Mouse (Mus musculus): ENCODE measurements around the gene Slc35f6. TPM values are rescaled to one million over a fixed set of nuclear protein-coding genes. Genes with fewer than 3 reads are reported as not detected.

Gene Slc35f6
- polyA plus RNA-seq (2015; fragmentation: Nextera tagmentation; extraction: Ambion mirVana), result 35.1 TPM in 2 replicates

DNA sequence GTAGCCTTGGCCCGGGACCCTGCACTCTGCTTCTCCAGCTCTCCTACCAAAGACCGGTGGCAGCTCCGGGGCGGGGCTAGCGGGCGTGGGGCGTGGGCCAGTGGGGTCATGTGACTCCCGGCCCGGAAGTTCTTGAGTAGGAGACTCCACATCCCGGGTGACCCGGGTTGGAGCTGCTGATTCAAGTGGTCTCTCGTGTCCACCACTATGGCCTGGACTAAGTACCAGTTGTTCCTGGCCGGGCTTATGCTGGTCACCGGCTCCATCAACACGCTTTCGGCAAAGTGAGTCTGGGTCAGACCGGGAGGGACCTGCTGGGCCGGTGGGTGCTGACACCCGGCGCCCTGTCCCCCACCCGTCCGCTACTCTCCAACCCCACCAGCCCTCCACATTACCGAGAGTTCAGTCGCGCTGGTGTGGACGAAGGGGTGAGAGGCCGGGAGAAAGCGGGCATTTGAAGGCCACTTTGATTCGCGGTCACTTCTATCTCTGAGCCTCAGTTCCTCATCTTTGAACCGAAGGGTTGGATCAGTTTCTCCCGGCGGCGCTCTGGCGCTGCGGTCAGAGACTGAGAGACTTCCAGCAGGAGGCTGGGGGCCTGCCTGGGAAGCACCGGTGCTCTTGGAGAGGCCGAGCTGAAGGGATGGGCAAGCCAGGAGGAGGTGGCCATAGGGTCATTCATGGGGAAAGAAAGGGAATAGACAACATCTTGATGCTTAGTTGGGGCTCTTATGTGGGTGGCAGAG, at the start of gene Slc35f6:
Slc35f6 (plus strand) TSS at position 119 of the 746 bp plus-strand sequence.
- WGBS, result under 1% methylated on average over 38 of the region's 38 CpGs
- H3K36me3 ChIP-seq, result no peaks in the 10 kb centered on the region
- peak within 1 kb of the TSS; percentile 73 for H3K27ac ChIP-seq (replicated peaks)
- peak within 1 kb of the TSS; percentile 73 for H3K9ac ChIP-seq
- H3K27me3 ChIP-seq, result no peaks in the 10 kb centered on the region
- no peaks in the 10 kb centered on the region for H3K9me3 ChIP-seq
- H3K4me1 ChIP-seq (replicated peaks), result peaks cover 25% of the 10 kb centered on the region
- peak within 1 kb of the TSS; percentile 96 for H3K4me2 ChIP-seq
- peak within 1 kb of the TSS; percentile 59 for H3K4me3 ChIP-seq
- peak; percentile 95 for ATAC-seq (ENCODE audit: low FRiP score, low read depth)

DNA sequence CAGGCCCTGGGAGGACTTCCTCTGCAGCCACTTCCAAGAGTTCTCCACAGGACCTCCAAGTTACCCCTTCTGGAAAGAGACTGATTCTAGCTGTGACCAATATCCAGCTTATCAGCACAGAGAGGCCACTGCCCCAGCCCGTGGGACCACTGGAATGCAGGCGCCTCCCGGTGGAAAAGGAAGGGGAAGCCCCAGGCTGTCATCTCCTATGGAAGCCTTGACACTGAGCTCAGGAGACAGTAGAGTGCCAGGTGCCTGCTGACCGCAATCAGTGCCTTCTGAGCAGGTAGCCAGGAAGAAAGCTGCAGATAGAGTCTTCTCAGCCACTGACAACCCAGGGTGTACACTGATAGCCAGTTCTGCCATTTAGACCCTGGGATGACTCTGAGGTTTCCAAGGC, 46.3 kb upstream of the Slc35f6 start:
- H3K27me3 ChIP-seq, result no peaks in the 10 kb centered on the region
- no peak overlapping the region for H3K4me3 ChIP-seq
- H3K9ac ChIP-seq, result no peak overlapping the region
- 0 out of 2 replicates have a peak, but pooled peaks cover 5% of the 10 kb centered on the region for H3K4me1 ChIP-seq (replicated peaks)
- no peak overlapping the region for H3K4me2 ChIP-seq
- WGBS, result 34% methylated on average over 4 of the region's 4 CpGs
- H3K27ac ChIP-seq (replicated peaks), result no peak overlapping the region
- H3K9me3 ChIP-seq, result no peaks in the 10 kb centered on the region
- no peaks in the 10 kb centered on the region for H3K36me3 ChIP-seq
- no peak for ATAC-seq (ENCODE audit: low FRiP score, low read depth)

DNA sequence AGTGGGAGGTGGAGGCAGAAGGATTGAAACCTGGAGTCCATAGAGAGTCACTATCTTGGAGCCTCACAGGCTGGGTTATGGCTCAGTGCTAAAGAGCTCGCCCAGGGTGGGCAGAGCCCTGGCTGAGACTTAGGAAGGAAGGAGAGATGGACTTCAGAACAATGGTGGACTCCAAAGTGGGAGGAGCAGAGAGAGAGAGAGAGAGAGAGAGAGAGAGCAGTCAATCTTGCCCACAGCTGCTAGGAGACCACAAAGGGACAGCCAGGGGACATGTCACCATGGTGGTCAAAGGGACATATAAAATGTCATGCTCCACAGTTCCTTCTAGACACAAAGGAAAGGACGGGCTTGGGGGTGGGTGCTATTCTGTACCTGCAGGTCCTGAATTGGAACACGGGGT, 44.5 kb upstream of the Slc35f6 start:
- Histone ChIP-seq H3K36me3 (no peaks in the 10 kb centered on the region), H3K9me3 (no peaks in the 10 kb centered on the region), H3K27me3 (no peaks in the 10 kb centered on the region), H3K9ac (no peak overlapping the region), H3K4me3 (no peak overlapping the region), H3K4me1 (replicated peaks) (0 out of 2 replicates have a peak, but pooled peaks cover 5% of the 10 kb centered on the region), H3K27ac (replicated peaks) (no peak overlapping the region), H3K4me2 (no peak overlapping the region)
- ATAC-seq (ENCODE audit: low FRiP score, low read depth), result no peak
- 60% methylated on average over 3 of the region's 3 CpGs for WGBS

DNA sequence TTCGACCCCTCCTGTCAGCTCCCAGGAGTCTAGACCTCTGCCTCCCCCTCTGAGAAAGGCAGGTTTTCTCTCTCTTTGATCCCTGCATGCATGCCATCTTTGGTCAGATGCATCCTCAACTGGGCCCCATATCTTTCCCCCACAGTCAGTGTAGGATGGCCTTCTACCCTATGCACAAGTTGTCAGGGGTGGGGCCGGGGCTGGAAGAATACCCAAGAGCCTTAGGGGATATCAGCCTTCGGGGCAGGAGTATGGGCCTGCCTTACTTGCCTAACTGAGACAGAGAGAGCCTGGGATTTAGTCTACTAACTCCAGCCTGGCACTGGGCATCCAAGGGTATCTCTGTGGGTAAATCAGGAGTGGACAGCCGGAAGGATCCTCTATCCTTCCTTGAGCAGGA, 43.8 kb upstream of the Slc35f6 start:
- H3K4me3 ChIP-seq, result no peak overlapping the region
- ATAC-seq (ENCODE audit: low FRiP score, low read depth), result no peak
- 79% methylated on average over 4 of the region's 4 CpGs for WGBS

DNA sequence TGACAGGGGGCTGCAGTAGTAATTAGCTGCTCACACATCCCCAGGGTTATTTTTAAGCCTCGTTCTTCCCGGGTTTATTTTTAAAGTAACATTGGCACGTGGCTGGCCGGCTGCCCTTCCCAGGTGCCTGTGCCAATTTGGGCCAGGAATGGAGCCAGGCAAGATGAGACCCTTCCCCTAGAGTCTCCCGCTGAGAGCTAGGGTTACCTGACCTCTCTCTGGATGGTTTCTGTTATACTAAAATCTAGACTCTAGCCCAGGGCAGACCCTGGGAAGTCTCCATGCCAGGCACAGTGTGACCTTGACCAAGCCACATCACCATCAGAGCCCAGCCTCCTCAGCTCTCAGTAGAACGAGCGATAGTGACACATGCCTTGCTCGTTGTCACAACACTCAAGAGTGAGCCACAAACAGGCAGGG, 43.0 kb upstream of the Slc35f6 start:
- 72% methylated on average over 8 of the region's 8 CpGs for WGBS
- no peaks in the 10 kb centered on the region for H3K36me3 ChIP-seq
- H3K9me3 ChIP-seq, result no peaks in the 10 kb centered on the region
- H3K27ac ChIP-seq (replicated peaks), result no peak overlapping the region
- H3K4me3 ChIP-seq, result no peak overlapping the region
- no peak overlapping the region for H3K4me2 ChIP-seq
- no peak for ATAC-seq (ENCODE audit: low FRiP score, low read depth)
- H3K27me3 ChIP-seq, result no peaks in the 10 kb centered on the region
- H3K4me1 ChIP-seq (replicated peaks), result 0 out of 2 replicates have a peak, but pooled peaks cover 5% of the 10 kb centered on the region
- no peak overlapping the region for H3K9ac ChIP-seq

More for the DNA sequence above, 43.8 kb upstream of the Slc35f6 start:
- Histone ChIP-seq H3K4me2 (no peak overlapping the region), H3K9me3 (no peaks in the 10 kb centered on the region), H3K9ac (no peak overlapping the region), H3K27me3 (no peaks in the 10 kb centered on the region), H3K36me3 (no peaks in the 10 kb centered on the region), H3K27ac (replicated peaks) (no peak overlapping the region), H3K4me1 (replicated peaks) (0 out of 2 replicates have a peak, but pooled peaks cover 5% of the 10 kb centered on the region)

DNA sequence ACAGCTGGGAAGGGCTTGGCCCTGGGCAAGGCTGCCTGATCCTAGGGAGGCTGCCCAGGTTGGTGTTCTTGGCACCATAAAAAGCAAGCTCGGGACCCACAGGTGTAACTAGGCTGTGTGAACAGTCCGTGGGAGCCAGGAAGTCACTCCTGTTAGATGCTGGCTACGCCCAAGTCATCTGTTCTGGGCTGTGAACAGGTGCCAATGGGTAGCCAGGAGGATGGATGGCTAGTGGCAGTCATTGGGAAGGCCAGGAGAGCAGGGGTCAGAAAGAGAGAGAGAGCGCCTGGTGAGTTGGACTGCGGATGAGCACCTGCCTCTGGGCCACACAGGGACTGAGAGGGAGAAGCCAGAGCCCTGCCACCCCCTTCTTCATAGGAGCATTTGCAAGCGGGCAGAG, 42.1 kb upstream of the Slc35f6 start:
- WGBS, result 82% methylated on average over 6 of the region's 6 CpGs
- Histone ChIP-seq H3K27me3 (no peaks in the 10 kb centered on the region), H3K4me3 (no peak overlapping the region), H3K27ac (replicated peaks) (no peak overlapping the region), H3K36me3 (no peaks in the 10 kb centered on the region), H3K4me1 (replicated peaks) (0 out of 2 replicates have a peak, but pooled peaks cover 5% of the 10 kb centered on the region), H3K9me3 (no peaks in the 10 kb centered on the region), H3K4me2 (no peak overlapping the region), H3K9ac (no peak overlapping the region)
- ATAC-seq (ENCODE audit: low FRiP score, low read depth), result no peak

DNA sequence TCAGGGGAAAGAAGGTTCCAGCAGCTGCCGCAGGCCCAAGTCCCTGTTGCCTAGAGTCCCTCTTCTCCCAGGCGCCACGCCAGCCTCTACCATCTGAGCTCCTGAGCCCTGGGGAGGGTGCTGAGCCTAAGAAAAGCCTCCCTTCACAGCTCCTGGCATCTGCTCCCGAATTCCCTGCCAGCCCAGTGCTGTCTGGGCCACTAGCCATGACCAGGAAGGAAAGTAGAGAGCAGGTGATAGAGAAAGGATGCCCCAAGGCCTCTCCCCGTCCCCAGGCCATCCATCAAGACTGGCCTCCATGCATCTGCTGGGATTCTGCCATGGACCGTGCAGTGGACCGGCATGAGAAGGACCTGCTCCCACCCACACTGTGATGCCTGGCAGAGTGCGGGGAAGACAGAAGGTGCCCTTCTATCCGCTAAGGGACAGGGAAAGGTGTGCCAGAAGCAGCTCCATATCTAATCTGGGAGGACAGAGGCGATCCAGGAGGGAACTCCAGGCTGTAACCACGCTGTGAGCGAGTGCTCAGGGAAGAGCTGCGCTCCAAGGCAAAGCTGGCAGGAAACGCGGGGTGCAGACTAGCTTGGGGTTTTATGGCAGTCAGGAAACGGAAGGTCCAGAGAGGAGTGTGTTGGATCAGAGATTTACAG, 41.2 kb upstream of the Slc35f6 start:
- no peak overlapping the region for H3K4me2 ChIP-seq
- no peak overlapping the region for H3K4me3 ChIP-seq
- H3K4me1 ChIP-seq (replicated peaks), result 0 out of 2 replicates have a peak, but pooled peaks cover 5% of the 10 kb centered on the region
- WGBS, result 55% methylated on average over 16 of the region's 16 CpGs
- peak; percentile 79 for ATAC-seq (ENCODE audit: low FRiP score, low read depth)
- no peaks in the 10 kb centered on the region for H3K36me3 ChIP-seq
- H3K9me3 ChIP-seq, result no peaks in the 10 kb centered on the region
- no peak overlapping the region for H3K9ac ChIP-seq
- no peak overlapping the region for H3K27ac ChIP-seq (replicated peaks)
- H3K27me3 ChIP-seq, result no peaks in the 10 kb centered on the region

DNA sequence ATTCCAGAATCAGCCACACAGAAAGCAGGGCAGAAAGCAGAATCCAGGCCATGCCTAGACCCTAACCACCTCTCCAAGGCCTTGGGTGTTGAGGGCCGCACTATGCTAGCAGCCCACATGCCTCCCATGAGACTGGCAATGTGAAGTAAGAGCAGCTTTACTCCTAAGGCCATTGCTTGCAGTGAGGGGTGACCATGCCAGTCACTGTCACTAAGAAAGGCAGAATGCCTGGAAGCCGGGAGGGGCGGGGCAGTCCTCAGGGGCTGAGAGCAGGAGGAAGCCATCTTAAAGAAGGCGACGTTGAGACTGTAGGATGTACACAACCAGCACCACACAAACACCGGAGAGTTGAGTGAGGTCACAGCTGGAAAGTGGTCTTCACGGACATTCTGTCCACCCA, 38.6 kb upstream of the Slc35f6 start:
- Histone ChIP-seq H3K4me2 (no peak overlapping the region), H3K9ac (no peak overlapping the region), H3K27ac (replicated peaks) (no peak overlapping the region), H3K4me3 (no peak overlapping the region), H3K36me3 (no peaks in the 10 kb centered on the region), H3K4me1 (replicated peaks) (peaks cover 6% of the 10 kb centered on the region; the same call in 1 of the 2 replicates), H3K27me3 (no peaks in the 10 kb centered on the region), H3K9me3 (no peaks in the 10 kb centered on the region)
- 89% methylated on average over 7 of the region's 7 CpGs for WGBS
- no peak for ATAC-seq (ENCODE audit: low FRiP score, low read depth)

DNA sequence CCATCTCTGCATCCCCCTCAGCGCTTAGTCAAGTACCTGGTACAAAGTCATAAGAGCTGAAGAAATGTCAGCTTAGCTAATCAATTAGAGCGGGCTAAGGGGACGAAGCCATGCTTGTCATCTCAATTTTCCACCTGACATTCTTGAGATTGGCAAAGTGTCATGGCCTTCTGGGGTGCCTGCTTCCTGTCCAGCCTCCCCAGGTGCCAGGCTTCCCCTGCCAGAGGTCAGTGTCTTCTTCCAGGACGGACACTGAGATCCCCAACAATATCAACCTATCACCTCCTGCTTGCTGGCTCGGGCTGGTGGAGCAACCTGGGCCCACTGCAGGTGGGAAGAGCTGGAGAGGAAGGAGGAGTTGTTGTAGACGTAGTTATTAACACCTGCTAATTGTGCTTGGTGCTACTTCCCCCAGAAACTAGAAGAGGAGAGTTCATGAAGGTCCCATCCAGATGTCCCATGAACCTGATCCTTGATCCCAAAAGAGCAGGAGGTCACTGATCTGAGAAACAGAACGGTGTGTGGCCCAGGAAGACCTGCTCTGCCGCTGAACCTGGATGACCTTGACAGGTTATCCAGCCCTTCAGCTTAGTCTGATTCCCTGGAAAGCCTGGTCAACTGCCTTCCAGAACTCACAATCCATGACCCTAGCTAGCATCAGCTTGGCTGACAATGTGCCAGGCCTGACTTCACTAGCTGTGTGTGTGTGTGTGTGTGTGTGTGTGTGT, 37.7 kb upstream of the Slc35f6 start:
- peaks cover 11% of the 10 kb centered on the region; the same call in 1 of the 2 replicates for H3K4me1 ChIP-seq (replicated peaks)
- ATAC-seq (ENCODE audit: low FRiP score, low read depth), result no peak
- no peak overlapping the region for H3K4me2 ChIP-seq
- H3K27me3 ChIP-seq, result no peaks in the 10 kb centered on the region
- no peak overlapping the region for H3K9ac ChIP-seq
- no peak overlapping the region for H3K4me3 ChIP-seq
- no peaks in the 10 kb centered on the region for H3K9me3 ChIP-seq
- no peak overlapping the region for H3K27ac ChIP-seq (replicated peaks)
- no peaks in the 10 kb centered on the region for H3K36me3 ChIP-seq
- WGBS, result 85% methylated on average over 8 of the region's 8 CpGs

DNA sequence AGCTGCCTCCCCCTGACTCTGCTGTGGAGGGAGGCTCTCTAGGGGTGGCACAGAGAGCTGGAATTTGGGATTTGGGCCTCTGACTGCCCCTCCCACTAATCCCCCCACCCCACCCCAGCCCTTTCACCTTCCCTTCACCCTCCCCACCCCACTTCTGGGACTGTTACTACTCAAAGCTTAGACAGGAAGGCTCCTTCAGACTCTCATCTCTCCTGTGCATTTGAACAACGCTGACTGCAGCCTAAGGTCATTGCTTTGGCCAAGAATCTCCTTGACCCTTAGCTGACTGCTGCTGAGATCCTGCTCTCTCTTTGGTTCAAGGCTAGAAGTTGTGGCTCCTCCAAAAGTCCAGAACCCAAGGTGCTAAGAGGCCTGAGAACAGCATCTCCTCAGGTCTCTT, 36.6 kb upstream of the Slc35f6 start:
- no peaks in the 10 kb centered on the region for H3K9me3 ChIP-seq
- H3K27me3 ChIP-seq, result no peaks in the 10 kb centered on the region
- no peak for ATAC-seq (ENCODE audit: low FRiP score, low read depth)
- no peak overlapping the region for H3K4me3 ChIP-seq
- no peak overlapping the region for H3K27ac ChIP-seq (replicated peaks)
- no peak overlapping the region for H3K9ac ChIP-seq
- no peaks in the 10 kb centered on the region for H3K36me3 ChIP-seq
- 77% methylated on average over 1 of the region's 1 CpGs for WGBS
- H3K4me2 ChIP-seq, result no peak overlapping the region
- H3K4me1 ChIP-seq (replicated peaks), result peaks cover 9% of the 10 kb centered on the region; the same call in 1 of the 2 replicates

DNA sequence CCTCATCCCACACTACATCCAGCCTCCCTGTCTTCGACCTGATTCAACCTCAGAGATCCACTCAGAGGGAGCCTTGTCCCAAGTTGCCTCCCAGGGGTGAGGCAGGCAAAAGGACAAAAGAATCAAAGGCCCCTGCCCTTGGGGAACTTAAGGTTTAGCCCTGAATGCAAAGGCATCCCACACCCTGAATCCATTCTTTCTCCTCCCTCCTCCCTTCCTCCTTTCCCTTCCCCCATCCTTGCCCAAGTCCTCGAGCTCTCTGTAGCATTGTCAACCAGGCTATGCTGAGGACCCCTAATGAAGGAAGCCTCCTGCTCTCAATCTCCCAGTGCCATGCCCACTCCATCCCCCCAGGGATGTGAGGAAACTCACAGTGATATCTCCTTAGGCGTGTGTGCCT, 36.0 kb upstream of the Slc35f6 start:
- Histone ChIP-seq H3K4me3 (no peak overlapping the region), H3K27ac (replicated peaks) (no peak overlapping the region), H3K27me3 (no peaks in the 10 kb centered on the region), H3K9me3 (no peaks in the 10 kb centered on the region), H3K36me3 (no peaks in the 10 kb centered on the region), H3K4me2 (no peak overlapping the region), H3K9ac (no peak overlapping the region), H3K4me1 (replicated peaks) (peaks cover 6% of the 10 kb centered on the region; the same call in 1 of the 2 replicates)
- 32% methylated on average over 3 of the region's 3 CpGs for WGBS
- no peak for ATAC-seq (ENCODE audit: low FRiP score, low read depth)

DNA sequence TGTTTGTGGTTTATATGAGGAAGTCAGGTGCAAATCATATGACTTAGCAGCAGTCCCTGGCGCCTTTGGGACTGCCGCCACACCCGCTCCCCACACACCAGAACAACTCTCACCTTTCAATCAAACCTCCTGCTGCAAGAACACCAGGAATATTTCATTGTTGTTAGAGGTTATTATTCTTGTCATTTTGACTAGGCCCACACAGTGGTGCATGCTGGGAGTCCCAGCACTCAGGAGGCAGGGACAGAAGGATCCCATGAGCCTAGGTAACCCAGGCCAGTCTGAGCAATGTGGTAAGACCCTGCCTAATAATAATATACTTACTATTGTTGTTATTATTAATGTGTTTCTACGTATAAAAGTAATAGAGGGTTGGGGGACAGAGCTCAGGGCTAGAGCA, 35.2 kb upstream of the Slc35f6 start:
- Histone ChIP-seq H3K4me3 (no peak overlapping the region), H3K27me3 (no peaks in the 10 kb centered on the region), H3K9me3 (no peaks in the 10 kb centered on the region), H3K4me2 (no peak overlapping the region), H3K27ac (replicated peaks) (no peak overlapping the region), H3K4me1 (replicated peaks) (peaks cover 6% of the 10 kb centered on the region; the same call in 1 of the 2 replicates), H3K9ac (no peak overlapping the region), H3K36me3 (no peaks in the 10 kb centered on the region)
- ATAC-seq (ENCODE audit: low FRiP score, low read depth), result no peak
- 90% methylated on average over 4 of the region's 4 CpGs for WGBS
